Comparison of ENCODE assay signal across 9 mouse cellular contexts in the genomic region with DNA sequence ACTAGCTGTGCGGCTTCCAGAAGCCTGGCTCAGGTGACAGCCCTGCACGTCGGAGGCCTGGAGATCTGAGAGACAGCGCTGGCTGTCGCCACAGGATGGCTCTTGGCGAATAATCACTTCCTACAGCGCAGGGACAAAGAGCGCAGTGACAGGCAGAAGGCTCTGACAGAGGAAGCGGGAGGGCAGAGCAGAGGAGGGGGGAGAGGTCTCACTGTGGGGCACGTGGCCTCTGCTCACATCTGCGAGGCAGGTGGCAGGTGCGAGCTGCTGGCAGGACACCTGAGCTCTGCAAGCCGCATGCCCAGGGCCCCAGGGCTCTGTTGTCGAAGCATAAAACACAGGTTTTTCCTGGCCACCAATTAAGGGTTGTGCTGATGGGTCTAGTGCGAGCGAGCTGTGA.
DNase-seq lines count a peak whose midpoint lies in the region; ATAC-seq and TF ChIP-seq lines count a peak whose summit lies in the region.
"Had no signal": no experiment of that assay in that cellular context is flagged by ENCODE, and none has a peak within 500 bp of the region (broad histone marks: within the 10 kb centered on the region; RNA-seq: fewer than 3 reads in every experiment).

No protein-coding gene starts in this region.

- intact Hi-C loops in heart, postnatal 36 days (cut with DNase I): no loop called here

- peaks cover 72% of the 10 kb centered on the region for H3K27me3 ChIP-seq in heart, embryonic 10.5 days (ENCODE audit: insufficient read depth, poor library complexity, severe bottlenecking)
- no peaks in the 10 kb centered on the region for H3K27me3 ChIP-seq in hindbrain, postnatal 0 days (ENCODE audit: insufficient read depth, low read length)
- no peaks in the 10 kb centered on the region for H3K27me3 ChIP-seq in neural tube, embryonic 14.5 days (ENCODE audit: control insufficient read depth, insufficient read depth, low read length)

- peaks cover 76% of the 10 kb centered on the region for H3K4me1 ChIP-seq in heart, embryonic 10.5 days
- H3K4me1 ChIP-seq in hindbrain, postnatal 0 days (ENCODE audit: insufficient read depth, low read length): peaks cover 37% of the 10 kb centered on the region
- H3K4me1 ChIP-seq in neural tube, embryonic 14.5 days (ENCODE audit: control insufficient read depth, insufficient read depth, low read length): peaks cover 48% of the 10 kb centered on the region

- H3K27ac ChIP-seq in heart, embryonic 10.5 days: 0 out of 2 replicates have a peak overlapping the region, but pooled peaks have one; percentile 2
- peak overlapping the region; percentile 76 for H3K27ac ChIP-seq in hindbrain, postnatal 0 days
- peak overlapping the region; percentile 70 for H3K27ac ChIP-seq in neural tube, embryonic 14.5 days (ENCODE audit: low read depth, low read length)

- DNase-seq in heart, embryonic 10.5 days (ENCODE audit: low spot score): no peak
- no peak for DNase-seq in heart, postnatal 36 days
- peak; percentile 70 for DNase-seq in embryo, embryonic 11 days
- peak; percentile 79 for DNase-seq in hindbrain, postnatal 0 days (ENCODE audit: low spot score)
- DNase-seq in kidney, adult 9 months: no peak
- no peak for DNase-seq in spleen, adult 18-20 months
- DNase-seq: lung, embryonic 14.5 days had no signal

- ATAC-seq in hindbrain, postnatal 0 days: peak; percentile 49
- peak; percentile 36; the same call in 1 of the 2 replicates for ATAC-seq in neural tube, embryonic 14.5 days (ENCODE audit: low read depth)
- ATAC-seq in frontal cortex, adult (ENCODE audit: low TSS enrichment): no peak

- no peaks in the 10 kb centered on the region for H3K36me3 ChIP-seq in heart, embryonic 10.5 days
- H3K36me3 ChIP-seq in hindbrain, postnatal 0 days (ENCODE audit: insufficient read depth, low read length): no peaks in the 10 kb centered on the region
- no peaks in the 10 kb centered on the region for H3K36me3 ChIP-seq in neural tube, embryonic 14.5 days (ENCODE audit: control insufficient read depth, insufficient read depth, low read length)

- 8% methylated on average over 16 of the region's 16 CpGs for WGBS in heart, embryonic 10.5 days
- 3% methylated on average over 16 of the region's 16 CpGs for WGBS in hindbrain, postnatal 0 days
- 4% methylated on average over 16 of the region's 16 CpGs for WGBS in neural tube, embryonic 14.5 days

- TF ChIP-seq CTCF in hindbrain, postnatal 0 days (IDR thresholded peaks at IDR 0.05; ENCODE audit: low read depth): no peak

- no peak overlapping the region for H3K4me2 ChIP-seq in hindbrain, postnatal 0 days (ENCODE audit: low read depth, low read length)
- H3K4me2 ChIP-seq in neural tube, embryonic 14.5 days (ENCODE audit: low read depth, low read length): no peak overlapping the region
- H3K4me2 ChIP-seq: lung, embryonic 14.5 days had no signal

- peak overlapping the region; percentile 28; the same call in 1 of the 2 replicates for H3K4me3 ChIP-seq in heart, embryonic 10.5 days
- H3K4me3 ChIP-seq in hindbrain, postnatal 0 days (ENCODE audit: low read length): no peak overlapping the region
- no peak overlapping the region for H3K4me3 ChIP-seq in neural tube, embryonic 14.5 days (ENCODE audit: low read depth, low read length)

- H3K9ac ChIP-seq in hindbrain, postnatal 0 days (replicated peaks; ENCODE audit: low read length): no peak overlapping the region
- peak overlapping the region; percentile 26; the same call in 1 of the 2 replicates for H3K9ac ChIP-seq in neural tube, embryonic 14.5 days (replicated peaks; ENCODE audit: low read depth, low read length)
- H3K9ac ChIP-seq: lung, embryonic 14.5 days had no signal

- H3K9me3 ChIP-seq in heart, embryonic 10.5 days: no peaks in the 10 kb centered on the region
- no peaks in the 10 kb centered on the region for H3K9me3 ChIP-seq in hindbrain, postnatal 0 days (ENCODE audit: low read length)
- no peaks in the 10 kb centered on the region for H3K9me3 ChIP-seq in neural tube, embryonic 14.5 days (ENCODE audit: control insufficient read depth, low read length)

Comparison
In these comparisons a context has a peak if more than half of its experiments do, and no peak if none do; other contexts are left out.
1. DNase-seq: peak in embryo, embryonic 11 days (single experiment) and hindbrain, postnatal 0 days (single experiment); none in heart, embryonic 10.5 days (single experiment), heart, postnatal 36 days (0 of 2), kidney, adult 9 months (single experiment) and spleen, adult 18-20 months (0 of 2).
2. H3K27ac ChIP-seq: peak in every context shown above with its lines; median percentile 76 in hindbrain, postnatal 0 days; 70 in neural tube, embryonic 14.5 days; 2 in heart, embryonic 10.5 days.